Mouse (Mus musculus) limb, embryonic 13.5 days (tissue): ENCODE data around the gene Hacd4. TPM values are rescaled to one million over a fixed set of nuclear protein-coding genes. Genes with fewer than 3 reads are reported as not detected.

Experiments
- ATAC-seq: fragments of 200-750 bp; cut with Nextera tagmentation; 2 replicates; pipeline ENCODE4 v1.8.0; 2017; ENCODE audit warnings: low read depth, moderate number of reproducible peaks, moderate TSS enrichment; ENCODE audit not compliant: low FRiP score
- H3K27ac ChIP-seq: fragments of 300-500 bp; sonication (generic); 2 replicates; pipeline ENCODE4 v1.5.1; 2015; ENCODE audit warnings: inconsistent platforms, mild to moderate bottlenecking, moderate library complexity
- H3K27me3 ChIP-seq: fragments of 300-500 bp; sonication (generic); 2 replicates; pipeline ENCODE4 v1.6.1; 2015; ENCODE audit warnings: mild to moderate bottlenecking, inconsistent platforms
- H3K36me3 ChIP-seq: fragments of 300-500 bp; sonication (generic); 2 replicates; pipeline ENCODE4 v1.6.1; 2015; ENCODE audit warnings: inconsistent platforms, mild to moderate bottlenecking, moderate library complexity
- H3K4me1 ChIP-seq: fragments of 300-500 bp; sonication (generic); 2 replicates; pipeline ENCODE4 v1.6.1; 2015; ENCODE audit warnings: inconsistent platforms
- H3K4me2 ChIP-seq: fragments of 300-500 bp; sonication (generic); replicated peaks from 2 replicates; pipeline ENCODE4 v1.6.1; 2015; ENCODE audit warnings: inconsistent platforms, mild to moderate bottlenecking, moderate library complexity
- H3K4me3 ChIP-seq: fragments of 300-500 bp; sonication (generic); 2 replicates; pipeline ENCODE4 v1.5.1; 2015; ENCODE audit warnings: moderate library complexity, mild to moderate bottlenecking, inconsistent platforms
- H3K9ac ChIP-seq: fragments of 300-500 bp; sonication (generic); 2 replicates; pipeline ENCODE4 v1.6.1; 2015; ENCODE audit warnings: mild to moderate bottlenecking, inconsistent platforms
- H3K9me3 ChIP-seq: fragments of 300-500 bp; sonication (generic); 2 replicates; pipeline ENCODE4 v1.6.1; 2016; ENCODE audit warnings: inconsistent platforms
- WGBS: fragments of 180-500 bp; shearing (Covaris S2); methylation state at CpG from one replicate; pipeline ENCODE4 v1.1.7; 2015; 5-methylcytosine and 5-hydroxymethylcytosine counted together
- polyA plus RNA-seq: library from polyadenylated mRNA; unstranded; fragments of >200 nt; fragmentation: Nextera tagmentation; extraction: Ambion mirVana; gene quantifications from 2 replicates; pipeline ENCODE4 v1.2.1, GENCODE M21; 2015

Hacd4 gene
- polyA plus RNA-seq, 1 experiment from 2014 or later: 6.8 TPM

DNA sequence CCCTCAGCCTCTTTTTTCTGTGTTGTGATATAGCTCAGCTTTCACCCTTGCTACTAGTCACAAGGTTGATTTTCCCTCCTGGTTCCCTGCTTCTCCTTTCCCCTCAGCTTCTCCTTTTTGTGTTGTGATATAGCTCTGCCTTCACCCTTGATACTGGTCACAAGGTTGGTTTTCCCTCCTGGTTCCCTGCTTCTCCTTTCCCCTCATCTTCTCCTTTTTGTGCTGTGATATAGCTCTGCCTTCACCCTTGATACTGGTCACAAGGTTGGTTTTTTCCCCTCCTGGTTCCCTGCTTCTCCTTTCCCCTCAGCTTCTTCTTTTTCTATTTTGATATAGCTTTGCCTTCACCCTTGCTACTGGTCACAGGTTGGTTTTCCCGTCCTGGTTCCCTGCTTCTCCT lies 48.7 kb downstream of the Hacd4 start:
- no peak for ATAC-seq
- Histone ChIP-seq H3K27me3 (no peaks in the 10 kb centered on the region), H3K4me2 (no peak overlapping the region), H3K4me1 (no peaks in the 10 kb centered on the region), H3K36me3 (no peaks in the 10 kb centered on the region), H3K9ac (no peak overlapping the region), H3K9me3 (no peaks in the 10 kb centered on the region), H3K4me3 (no peak overlapping the region), H3K27ac (no peak overlapping the region)
- 86% methylated on average over 1 of the region's 1 CpGs for WGBS

DNA sequence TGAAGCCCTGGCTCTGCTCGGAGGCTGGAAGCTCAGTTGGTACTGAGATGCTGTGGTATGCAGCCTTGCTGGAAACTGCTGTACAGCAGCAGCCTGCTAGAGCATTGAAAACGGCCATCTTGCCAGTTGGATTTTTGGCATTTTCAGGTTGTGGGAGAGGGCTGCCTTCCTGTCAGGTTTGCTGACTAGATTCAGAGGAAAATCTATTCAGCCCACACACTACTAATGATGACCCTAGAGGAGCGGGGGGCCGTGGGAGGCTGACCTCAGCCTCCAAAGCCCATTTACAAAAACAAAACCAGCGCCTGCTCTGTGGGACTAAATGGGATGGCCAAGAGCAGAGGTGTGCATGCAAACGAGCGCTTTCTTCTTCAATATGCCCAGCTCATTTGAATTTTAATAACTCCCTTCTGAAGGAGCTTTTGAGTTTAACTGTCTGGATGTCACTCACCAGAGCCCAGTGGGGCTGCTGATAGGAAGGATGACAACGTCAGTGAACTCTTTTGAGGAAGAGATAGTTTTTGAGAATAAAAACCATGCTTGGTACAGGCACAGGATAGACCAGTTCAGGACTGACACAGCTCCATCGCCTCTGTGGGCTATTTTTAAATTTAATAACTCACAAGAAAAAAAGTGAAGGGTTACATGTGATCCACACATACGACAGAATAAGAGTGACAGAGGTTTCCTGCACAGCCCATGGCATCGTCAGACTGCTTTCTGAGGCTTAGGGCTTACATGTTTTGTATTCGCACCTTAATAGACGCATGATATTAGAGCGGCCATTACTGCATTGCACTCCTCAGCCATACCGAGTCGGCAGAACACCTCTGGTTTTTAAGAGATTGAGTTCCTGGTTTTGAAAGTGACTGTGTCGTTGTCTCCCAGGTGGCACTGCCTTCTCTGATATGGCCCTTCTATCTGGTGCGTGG lies 66.2 kb downstream of the Hacd4 start:
- no peak overlapping the region for H3K4me2 ChIP-seq
- H3K27ac ChIP-seq: no peak overlapping the region
- H3K4me3 ChIP-seq: no peak overlapping the region
- no peak overlapping the region for H3K9ac ChIP-seq
- 78% methylated on average over 18 of the region's 18 CpGs for WGBS
- no peaks in the 10 kb centered on the region for H3K9me3 ChIP-seq
- ATAC-seq: no peak
- H3K27me3 ChIP-seq: no peaks in the 10 kb centered on the region
- no peaks in the 10 kb centered on the region for H3K4me1 ChIP-seq
- no peaks in the 10 kb centered on the region for H3K36me3 ChIP-seq

DNA sequence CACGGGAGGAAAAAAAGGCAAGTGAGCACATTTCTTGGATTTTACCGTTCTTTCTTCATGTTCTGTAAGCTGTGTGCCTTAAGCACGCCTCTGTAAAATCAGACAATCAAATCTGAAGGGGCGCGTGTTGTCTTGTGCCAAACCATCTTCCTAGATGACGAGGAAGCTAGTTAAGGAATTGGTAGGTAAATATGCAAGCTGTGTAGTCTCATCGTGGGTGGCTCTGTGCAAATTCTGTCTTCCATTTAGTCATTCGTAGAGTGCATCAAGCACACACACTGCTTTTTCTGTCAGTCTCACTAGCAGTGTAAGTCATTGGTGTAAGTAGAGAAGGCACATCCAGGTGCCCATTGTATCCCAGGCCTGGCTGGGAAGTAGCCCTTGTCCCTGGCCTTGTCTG lies 67.9 kb downstream of the Hacd4 start:
- Histone ChIP-seq H3K9ac (no peak overlapping the region), H3K27me3 (no peaks in the 10 kb centered on the region), H3K36me3 (no peaks in the 10 kb centered on the region), H3K4me2 (no peak overlapping the region), H3K4me3 (no peak overlapping the region), H3K9me3 (no peaks in the 10 kb centered on the region), H3K27ac (no peak overlapping the region), H3K4me1 (no peaks in the 10 kb centered on the region)
- WGBS: 70% methylated on average over 8 of the region's 8 CpGs
- no peak for ATAC-seq

DNA sequence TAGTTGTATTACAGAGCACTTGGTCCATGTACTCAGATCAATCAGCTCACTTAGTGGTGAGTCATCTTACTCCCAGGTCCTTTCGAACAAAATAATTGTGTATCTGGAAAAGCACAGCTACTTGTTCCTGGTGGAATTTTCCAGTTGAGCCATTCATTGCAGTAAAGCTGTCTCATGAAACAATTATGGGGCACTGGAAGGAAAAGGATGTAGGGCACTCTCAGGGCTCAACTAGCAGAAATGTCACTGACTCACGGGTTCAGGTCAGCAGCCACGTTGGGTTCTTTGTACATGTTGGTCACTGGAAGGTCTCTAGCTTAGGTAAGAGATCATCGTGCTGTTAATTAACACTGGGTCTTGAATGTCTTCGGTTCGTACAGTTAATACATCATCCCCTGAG lies 68.8 kb downstream of the Hacd4 start:
- Histone ChIP-seq H3K9ac (no peak overlapping the region), H3K4me2 (no peak overlapping the region), H3K36me3 (no peaks in the 10 kb centered on the region), H3K27ac (no peak overlapping the region), H3K27me3 (no peaks in the 10 kb centered on the region), H3K4me1 (no peaks in the 10 kb centered on the region), H3K4me3 (no peak overlapping the region), H3K9me3 (no peaks in the 10 kb centered on the region)
- 75% methylated on average over 6 of the region's 6 CpGs for WGBS
- no peak for ATAC-seq

DNA sequence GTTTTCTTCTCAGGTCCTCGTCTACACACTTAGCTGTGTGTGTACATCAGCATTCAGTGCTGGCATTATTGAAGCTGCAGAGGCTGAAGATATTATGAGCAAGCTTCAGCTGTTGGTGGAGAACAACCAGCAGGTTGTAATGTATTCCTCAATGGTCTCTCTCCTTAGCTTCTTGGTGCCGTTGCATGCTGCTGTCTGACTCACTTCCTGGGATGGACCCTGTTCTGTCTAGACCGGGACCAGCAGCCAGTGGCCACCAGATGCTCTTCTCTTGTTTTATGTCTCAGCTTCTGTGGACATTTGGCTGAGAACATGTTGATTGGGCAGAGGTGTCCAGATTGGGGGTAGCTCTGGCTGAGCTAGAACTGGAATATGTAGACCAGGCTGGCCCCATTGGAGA lies 81.3 kb downstream of the Hacd4 start:
- H3K27ac ChIP-seq: no peak overlapping the region
- H3K4me2 ChIP-seq: no peak overlapping the region
- H3K27me3 ChIP-seq: no peaks in the 10 kb centered on the region
- H3K9me3 ChIP-seq: no peaks in the 10 kb centered on the region
- H3K9ac ChIP-seq: no peak overlapping the region
- H3K36me3 ChIP-seq: no peaks in the 10 kb centered on the region
- WGBS: 88% methylated on average over 3 of the region's 3 CpGs
- H3K4me3 ChIP-seq: no peak overlapping the region
- no peak for ATAC-seq
- no peaks in the 10 kb centered on the region for H3K4me1 ChIP-seq

DNA sequence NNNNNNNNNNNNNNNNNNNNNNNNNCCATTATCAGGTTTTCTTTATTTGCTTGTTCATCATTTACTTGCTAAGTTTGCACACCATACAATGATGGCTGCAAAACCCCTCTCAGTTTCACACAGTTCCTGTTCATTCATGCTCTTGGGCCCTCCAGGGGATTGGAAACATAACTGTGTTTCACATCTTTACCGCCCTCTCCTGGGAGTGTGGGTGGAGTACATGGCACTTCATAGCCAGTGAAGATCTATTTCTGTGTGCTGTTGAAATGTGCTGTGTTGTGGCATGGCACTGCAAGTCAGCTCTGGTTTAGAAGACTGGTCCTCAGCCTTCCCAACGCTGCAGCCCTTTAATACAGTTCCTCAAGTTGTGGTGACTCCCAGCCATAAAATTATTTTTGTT lies 82.1 kb downstream of the Hacd4 start:
- no peak overlapping the region for H3K4me2 ChIP-seq
- no peaks in the 10 kb centered on the region for H3K27me3 ChIP-seq
- ATAC-seq: no peak
- 73% methylated on average over 2 of the region's 2 CpGs for WGBS
- H3K9ac ChIP-seq: no peak overlapping the region
- H3K4me3 ChIP-seq: no peak overlapping the region
- no peak overlapping the region for H3K27ac ChIP-seq
- no peaks in the 10 kb centered on the region for H3K9me3 ChIP-seq
- no peaks in the 10 kb centered on the region for H3K36me3 ChIP-seq
- no peaks in the 10 kb centered on the region for H3K4me1 ChIP-seq

DNA sequence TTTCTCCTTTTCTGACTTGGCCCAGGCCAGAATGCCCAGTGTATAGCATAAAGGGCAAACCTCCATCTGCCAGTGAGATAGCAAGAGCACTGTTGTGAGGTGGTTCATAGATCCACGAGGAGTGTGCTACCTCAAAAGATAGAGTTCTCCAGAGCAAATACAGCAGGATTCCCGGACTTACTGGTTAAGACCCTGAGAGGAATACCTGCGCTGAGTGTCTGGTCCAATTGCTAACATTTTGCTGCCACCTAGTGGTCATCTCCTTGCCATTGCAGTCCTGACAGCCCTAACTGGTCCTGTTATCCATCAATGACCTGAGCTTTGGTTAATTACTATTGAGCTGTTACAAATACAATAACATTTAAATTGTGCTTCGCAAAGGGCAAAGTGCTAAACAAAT lies 87.8 kb downstream of the Hacd4 start:
- Histone ChIP-seq H3K27ac (no peak overlapping the region), H3K4me1 (no peaks in the 10 kb centered on the region), H3K4me2 (no peak overlapping the region), H3K9ac (no peak overlapping the region), H3K4me3 (no peak overlapping the region), H3K27me3 (no peaks in the 10 kb centered on the region), H3K9me3 (no peaks in the 10 kb centered on the region), H3K36me3 (no peaks in the 10 kb centered on the region)
- peak; percentile 82 for ATAC-seq
- 3% methylated on average over 4 of the region's 4 CpGs for WGBS

Other genes starting within 250 kb of the Hacd4 start
- not detected in 2 replicates for gene Ifnb1, start 83.8 kb upstream of the Hacd4 start, polyA plus RNA-seq
- gene Ifna15, start 119.3 kb upstream of the Hacd4 start, polyA plus RNA-seq: not detected in 2 replicates
- not detected in 2 replicates for gene Ifna14, start 132.9 kb upstream of the Hacd4 start, polyA plus RNA-seq
- gene Ifna9, start 153.5 kb upstream of the Hacd4 start, polyA plus RNA-seq: not detected in 2 replicates
- not detected in 2 replicates for gene Ifna12, start 164.4 kb upstream of the Hacd4 start, polyA plus RNA-seq
- not detected in 2 replicates for gene C87499, start 195.5 kb upstream of the Hacd4 start, polyA plus RNA-seq
- gene Ifna13, start 205.5 kb upstream of the Hacd4 start, polyA plus RNA-seq: not detected in 2 replicates
- not detected in 2 replicates for gene Ifna16, start 238.0 kb upstream of the Hacd4 start, polyA plus RNA-seq
- gene Ifna2, start 245.0 kb upstream of the Hacd4 start, polyA plus RNA-seq: not detected in 2 replicates